Mouse (Mus musculus) kidney, postnatal 0 days (tissue): ENCODE results near the gene Inpp4a. TPM values are rescaled to one million over a fixed set of nuclear protein-coding genes. Genes with fewer than 3 reads are reported as not detected.

Source experiments
- ATAC-seq: fragments of 200-750 bp; cut with Nextera tagmentation; replicated peaks from 2 replicates; pipeline ENCODE4 v1.8.0; 2017; ENCODE audit warnings: low read depth, moderate number of reproducible peaks, moderate TSS enrichment, moderate library complexity; ENCODE audit not compliant: low FRiP score
- DNase-seq: peaks from one replicate; pipeline ENCODE4 v3.0.0-alpha.2; 2016; ENCODE audit warnings: low spot score
- H3K27ac ChIP-seq: fragments of 300-500 bp; sonication (generic); 2 replicates; pipeline ENCODE4 v1.5.1; 2014; ENCODE audit warnings: mild to moderate bottlenecking
- H3K27me3 ChIP-seq: fragments of 300-500 bp; sonication (generic); 2 replicates; pipeline ENCODE4 v1.6.1; 2014; ENCODE audit warnings: low read length, mixed read lengths; ENCODE audit not compliant: insufficient read depth
- H3K36me3 ChIP-seq: fragments of 300-500 bp; sonication (generic); 2 replicates; pipeline ENCODE4 v1.6.1; 2014; ENCODE audit warnings: low read length, mixed read lengths; ENCODE audit not compliant: insufficient read depth
- H3K4me1 ChIP-seq: fragments of 300-500 bp; sonication (generic); replicated peaks from 2 replicates; pipeline ENCODE4 v1.6.1; 2014; ENCODE audit warnings: antibody characterized with exemption, low read length, mixed read lengths; ENCODE audit not compliant: insufficient read depth
- H3K4me2 ChIP-seq: fragments of 300-500 bp; sonication (generic); 2 replicates; pipeline ENCODE4 v1.6.1; 2014; ENCODE audit warnings: mild to moderate bottlenecking, low read length, moderate library complexity, mixed read lengths
- H3K4me3 ChIP-seq: fragments of 300-500 bp; sonication (generic); replicated peaks from 2 replicates; pipeline ENCODE4 v1.5.1; 2014; ENCODE audit warnings: low read depth, low read length
- H3K9ac ChIP-seq: fragments of 300-500 bp; sonication (generic); 2 replicates; pipeline ENCODE4 v1.6.1; 2014; ENCODE audit warnings: low read depth, low read length
- H3K9me3 ChIP-seq: fragments of 300-500 bp; sonication (generic); replicated peaks from 2 replicates; pipeline ENCODE4 v1.6.1; 2016; ENCODE audit warnings: low read length, inconsistent platforms, mixed read lengths
- CTCF ChIP-seq: IDR thresholded peaks from 2 replicates; pipeline ENCODE4 v1.5.1; 2016; ENCODE audit warnings: antibody characterized with exemption, low read depth, mild to moderate bottlenecking, moderate library complexity
- whole genome bisulfite sequencing: fragments of 180-500 bp; shearing (Covaris S2); extraction: QIAGEN DNeasy Blood & Tissue Kit; methylation state at CpG from one replicate; pipeline ENCODE4 v1.1.7; 2014; 5-methylcytosine and 5-hydroxymethylcytosine counted together
- polyA plus RNA-seq: library from polyadenylated mRNA; unstranded; fragments of >200 nt; fragmentation: Nextera tagmentation; extraction: Ambion mirVana; gene quantifications from 2 replicates; pipeline ENCODE4 v1.2.1, GENCODE M21; 2015

Inpp4a gene
- polyA plus RNA-seq, 1 experiment from 2014 or later, result 13.6 TPM

GRCm38 (mm10) chr1:37339144-37339543 is 39.5 kb downstream of the Inpp4a start:
- DNase-seq, result no peak

GRCm38 (mm10) chr1:37341347-37341746 is 41.7 kb downstream of the Inpp4a start:
- no peak for TF ChIP-seq CTCF
- H3K9me3 ChIP-seq, result no peaks in the 10 kb centered on the region
- H3K4me1 ChIP-seq, result no peaks in the 10 kb centered on the region
- H3K36me3 ChIP-seq, result no peaks in the 10 kb centered on the region
- ATAC-seq, result no peak
- peak; percentile 36 for DNase-seq
- 63% methylated on average over 5 of the region's 5 CpGs for WGBS
- H3K4me2 ChIP-seq, result no peak overlapping the region
- H3K9ac ChIP-seq, result no peak overlapping the region
- no peak overlapping the region for H3K4me3 ChIP-seq
- H3K27me3 ChIP-seq, result no peaks in the 10 kb centered on the region
- H3K27ac ChIP-seq, result no peak overlapping the region

More at GRCm38 (mm10) chr1:37339144-37339543, 39.5 kb downstream of the Inpp4a start:
- Histone ChIP-seq H3K9me3 (no peaks in the 10 kb centered on the region), H3K36me3 (no peaks in the 10 kb centered on the region), H3K9ac (no peak overlapping the region), H3K4me1 (no peaks in the 10 kb centered on the region), H3K4me2 (no peak overlapping the region), H3K27me3 (no peaks in the 10 kb centered on the region), H3K4me3 (no peak overlapping the region), H3K27ac (no peak overlapping the region)
- TF ChIP-seq CTCF, result no peak
- 90% methylated on average over 8 of the region's 8 CpGs for whole genome bisulfite sequencing
- ATAC-seq, result no peak

GRCm38 (mm10) chr1:37341914-37342313 is 42.2 kb downstream of the Inpp4a start:
- Histone ChIP-seq H3K4me3 (no peak overlapping the region), H3K36me3 (no peaks in the 10 kb centered on the region), H3K4me2 (no peak overlapping the region), H3K27me3 (no peaks in the 10 kb centered on the region), H3K4me1 (no peaks in the 10 kb centered on the region), H3K27ac (no peak overlapping the region), H3K9me3 (no peaks in the 10 kb centered on the region), H3K9ac (no peak overlapping the region)
- DNase-seq (peak; percentile 63), ATAC-seq (peak; percentile 69)
- WGBS, result 46% methylated on average over 4 of the region's 4 CpGs
- no peak for TF ChIP-seq CTCF

GRCm38 (mm10) chr1:37342524-37342923 is 42.9 kb downstream of the Inpp4a start:
- 80% methylated on average over 8 of the region's 8 CpGs for WGBS
- no peak for ATAC-seq

GRCm38 (mm10) chr1:37343265-37343664 is 43.6 kb downstream of the Inpp4a start:
- ATAC-seq (no peak), DNase-seq (no peak)
- H3K9ac ChIP-seq, result no peak overlapping the region
- H3K4me2 ChIP-seq, result no peak overlapping the region
- H3K4me3 ChIP-seq, result no peak overlapping the region
- no peaks in the 10 kb centered on the region for H3K27me3 ChIP-seq
- TF ChIP-seq CTCF, result no peak
- H3K36me3 ChIP-seq, result no peaks in the 10 kb centered on the region
- WGBS, result 91% methylated on average over 3 of the region's 3 CpGs
- H3K27ac ChIP-seq, result no peak overlapping the region
- H3K4me1 ChIP-seq, result no peaks in the 10 kb centered on the region
- no peaks in the 10 kb centered on the region for H3K9me3 ChIP-seq

More at GRCm38 (mm10) chr1:37342524-37342923, 42.9 kb downstream of the Inpp4a start:
- Histone ChIP-seq H3K9ac (no peak overlapping the region), H3K27me3 (no peaks in the 10 kb centered on the region), H3K36me3 (no peaks in the 10 kb centered on the region), H3K9me3 (no peaks in the 10 kb centered on the region), H3K4me1 (no peaks in the 10 kb centered on the region), H3K27ac (no peak overlapping the region), H3K4me3 (no peak overlapping the region), H3K4me2 (no peak overlapping the region)
- DNase-seq, result no peak
- TF ChIP-seq CTCF, result no peak

GRCm38 (mm10) chr1:37344223-37344916 is 44.7 kb downstream of the Inpp4a start:
- TF ChIP-seq CTCF, result no peak
- 85% methylated on average over 6 of the region's 6 CpGs for WGBS
- Histone ChIP-seq H3K4me3 (no peak overlapping the region), H3K9me3 (no peaks in the 10 kb centered on the region), H3K4me2 (no peak overlapping the region), H3K27ac (no peak overlapping the region), H3K9ac (no peak overlapping the region), H3K36me3 (no peaks in the 10 kb centered on the region), H3K27me3 (no peaks in the 10 kb centered on the region), H3K4me1 (no peaks in the 10 kb centered on the region)
- DNase-seq (no peak), ATAC-seq (no peak)
